Mouse (Mus musculus): Measurements from ENCODE around the gene Arfgap2.
A peak's percentile ranks its signal among the peaks of the same experiment; 100 is the strongest.
"Not testable (repeated sequence)": the region's sequence is repeated elsewhere in the genome, so short reads cannot be mapped to it uniquely, and the experiment has no call there.

Gene Arfgap2

GRCm38 (mm10) chr2:91264711-91265681, at the start of gene Arfgap2:
Arfgap2 (plus strand) TSS chr2:91264974.
- peak; percentile 96 to 97 for DNase-seq (ENCODE audit: low spot score in 2 of 2)

DNA sequence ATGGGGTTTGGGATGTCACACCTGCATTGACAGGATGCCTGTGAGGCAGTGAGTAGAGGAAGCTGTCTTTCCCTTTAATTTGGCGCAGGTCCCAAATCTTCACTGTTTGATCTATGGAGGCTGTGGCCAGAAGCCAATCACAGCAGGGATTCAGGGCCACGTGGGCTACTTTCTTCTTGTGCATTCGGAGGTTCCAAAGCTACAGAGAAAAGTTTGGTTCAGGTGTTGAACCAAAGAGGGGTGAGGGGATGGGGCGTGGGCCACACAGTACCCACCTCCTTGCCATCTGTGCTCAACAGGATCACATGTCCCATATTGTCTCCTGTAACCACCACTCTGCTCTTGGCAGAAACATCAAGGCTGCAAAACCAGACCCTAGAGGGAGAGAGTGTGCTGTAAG, 47.7 kb upstream of the Arfgap2 start:
- DNase-seq (ENCODE audit: low spot score in 2 of 2) = no peak

DNA sequence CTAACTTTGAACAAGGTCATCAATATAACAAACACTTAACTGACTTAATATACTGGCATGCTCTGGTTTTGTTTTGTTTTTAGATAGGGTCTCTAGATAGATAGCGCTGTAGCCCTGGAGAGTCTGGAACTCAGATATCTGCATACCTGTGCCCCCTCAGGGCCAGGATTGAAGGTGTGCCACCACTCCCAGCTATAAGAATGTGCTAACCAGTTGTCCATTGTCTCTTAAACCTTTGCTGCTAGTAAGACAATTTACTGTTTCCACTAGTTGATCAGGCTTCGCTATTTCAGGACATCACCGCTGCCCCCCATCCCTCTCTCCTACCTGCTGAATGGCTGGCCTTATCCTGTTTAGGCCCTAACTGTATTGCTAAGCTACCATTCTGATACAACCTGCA, 44.3 kb upstream of the Arfgap2 start:
- DNase-seq (ENCODE audit: low spot score in 2 of 2) = no peak

DNA sequence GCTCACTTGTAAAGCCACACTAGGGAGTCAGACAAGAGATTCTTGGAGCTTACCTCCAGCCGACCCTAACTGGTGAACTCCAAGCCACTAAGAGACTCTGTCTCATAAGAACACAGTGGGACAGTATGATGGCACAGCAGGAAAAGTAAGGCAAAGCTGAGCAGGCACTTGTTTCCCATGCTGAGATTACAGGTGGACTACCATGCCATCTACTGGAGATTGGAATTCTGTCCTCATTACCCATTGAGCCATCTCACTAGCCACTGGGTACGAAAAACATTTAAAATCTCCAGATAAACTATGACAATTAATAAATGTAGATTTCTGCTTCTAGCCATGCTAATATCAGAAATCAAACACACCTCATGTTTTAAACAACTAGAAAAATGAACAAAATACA, 41.2 kb upstream of the Arfgap2 start:
- no peak for DNase-seq (ENCODE audit: low spot score in 2 of 2)

GRCm38 (mm10) chr2:91229735-91230134, 35.0 kb upstream of the Arfgap2 start:
- no peak for DNase-seq (ENCODE audit: low spot score in 2 of 2)

DNA sequence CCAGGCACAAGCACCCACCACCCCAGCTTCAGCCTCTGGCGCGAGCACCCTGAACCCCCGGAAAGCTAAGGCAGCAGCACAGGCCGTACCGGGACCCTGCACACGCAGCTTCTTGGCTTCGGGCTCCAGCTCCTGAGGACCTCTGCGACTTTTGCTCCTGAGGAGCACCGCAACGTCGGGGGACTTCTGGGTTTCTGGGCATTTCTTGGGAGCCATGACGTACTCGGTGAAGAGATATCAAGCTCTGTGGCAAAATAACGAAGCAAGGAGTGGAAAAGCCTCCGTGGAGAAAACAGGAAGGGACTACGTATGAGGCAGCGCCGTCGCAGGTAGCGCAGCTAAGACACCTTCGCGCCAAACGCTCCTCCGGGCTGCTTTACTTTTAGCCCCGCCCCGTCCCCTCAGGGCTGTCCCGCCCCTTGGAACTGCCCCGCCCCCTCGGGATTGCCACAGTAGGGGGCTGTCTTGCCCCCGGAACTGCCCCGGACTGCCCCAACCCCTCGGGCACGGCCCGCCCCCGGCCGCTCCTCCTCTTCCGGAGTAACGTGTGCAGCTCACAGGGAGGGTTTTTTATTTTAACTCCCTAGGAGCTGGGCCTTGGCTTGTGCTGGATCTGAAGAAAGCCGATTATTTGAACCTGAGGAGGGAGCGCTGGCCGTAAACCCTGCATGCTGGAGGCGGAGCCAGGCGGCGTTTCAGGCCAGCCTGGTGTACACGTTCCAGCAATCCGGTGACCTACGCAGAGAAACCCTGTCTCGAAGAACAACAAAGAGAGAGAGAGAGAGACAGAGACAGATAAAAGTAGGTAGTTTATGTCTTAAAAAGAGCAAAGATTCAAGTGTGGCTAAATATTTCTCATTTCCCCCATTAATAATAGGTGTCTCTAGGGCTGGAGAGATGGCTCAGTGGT, 27.9 kb upstream of the Arfgap2 start, which contains the start of gene Ddb2:
Gene Ddb2 (minus strand): TSS at position 382 of the 910 bp plus-strand sequence.
- peak; percentile 53 to 73 for DNase-seq (ENCODE audit: low spot score in 2 of 2)

- not testable (repeated sequence) for DNase-seq (ENCODE audit: low spot score in 2 of 2)
Observed at GRCm38 (mm10) chr2:91237511-91238080, 27.2 kb upstream of the Arfgap2 start.

DNA sequence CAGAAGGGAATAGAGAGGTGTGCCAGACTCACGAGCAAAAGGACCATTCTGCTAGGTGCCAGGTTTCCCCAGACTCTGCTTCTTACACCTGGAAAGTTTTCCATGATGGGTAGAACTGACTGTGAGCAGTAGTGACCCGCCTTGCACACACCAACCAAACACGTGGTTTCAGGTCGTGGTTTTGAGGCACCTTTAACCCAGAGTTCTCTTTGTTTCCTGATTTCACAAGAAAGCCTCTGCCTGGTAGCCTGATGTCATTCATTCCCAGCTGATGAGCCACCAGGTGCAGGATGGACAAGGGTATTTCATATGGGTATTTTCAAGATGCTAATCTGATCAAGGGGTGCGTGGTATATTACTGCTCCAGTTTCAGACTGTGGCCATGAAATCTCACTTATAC, 22.2 kb upstream of the Arfgap2 start:
- DNase-seq (ENCODE audit: low spot score in 2 of 2) = no peak

DNA sequence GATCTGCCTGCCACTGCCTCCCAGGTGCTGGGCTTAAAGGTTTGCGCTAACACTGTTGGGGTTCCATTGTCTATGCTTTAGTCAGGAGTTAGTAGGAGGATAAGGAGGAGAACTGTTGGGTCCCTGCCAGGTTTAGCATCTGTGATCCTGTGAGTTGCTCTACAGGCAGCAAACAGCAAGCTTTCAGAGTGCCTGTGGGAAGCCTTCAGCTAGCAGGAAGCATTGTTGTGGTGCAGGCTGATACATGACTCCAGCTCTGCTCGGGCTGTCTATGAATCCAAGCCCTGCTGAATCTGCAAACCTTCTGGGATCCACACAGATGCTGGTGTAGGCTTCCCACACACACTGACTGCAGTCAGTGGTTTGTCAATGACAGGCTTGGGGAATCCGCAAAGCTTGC, 21.4 kb upstream of the Arfgap2 start:
- DNase-seq (ENCODE audit: low spot score in 2 of 2) = peak in 1 of 2 experiments; percentile 54

DNA sequence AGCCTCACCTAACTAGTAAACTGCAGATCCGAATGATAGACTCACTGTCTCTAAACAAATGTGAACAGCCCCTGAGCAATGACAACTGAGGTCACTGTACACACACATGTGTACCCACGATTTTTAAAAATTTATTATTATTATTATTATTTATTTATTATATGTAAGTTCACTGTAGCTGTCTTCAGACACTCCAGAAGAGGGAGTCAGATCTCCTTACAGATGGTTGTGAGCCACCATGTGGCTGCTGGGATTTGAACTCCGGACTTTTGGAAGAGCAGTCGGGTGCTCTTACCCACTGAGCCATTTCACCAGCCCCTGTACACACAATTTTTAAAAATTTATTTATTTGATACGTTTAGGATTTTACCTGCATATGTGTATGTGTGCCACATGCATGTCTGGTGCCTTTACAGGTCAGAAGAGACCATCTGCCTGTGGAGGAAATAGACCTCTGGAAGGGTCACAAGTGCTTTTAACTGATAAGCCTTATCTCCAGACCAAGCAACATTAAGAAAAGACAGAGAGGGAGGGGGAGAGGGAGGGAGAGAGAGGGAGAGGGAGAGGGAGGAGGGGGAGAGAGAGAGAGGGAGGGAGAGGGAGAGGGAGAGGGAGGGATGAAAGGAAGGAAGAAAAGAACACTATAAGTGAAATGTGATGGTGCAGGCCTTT, 20.1 kb upstream of the Arfgap2 start:
- DNase-seq (ENCODE audit: low spot score in 2 of 2) = no peak

GRCm38 (mm10) chr2:91248366-91248765, 16.4 kb upstream of the Arfgap2 start:
- no peak for DNase-seq (ENCODE audit: low spot score in 2 of 2)

DNA sequence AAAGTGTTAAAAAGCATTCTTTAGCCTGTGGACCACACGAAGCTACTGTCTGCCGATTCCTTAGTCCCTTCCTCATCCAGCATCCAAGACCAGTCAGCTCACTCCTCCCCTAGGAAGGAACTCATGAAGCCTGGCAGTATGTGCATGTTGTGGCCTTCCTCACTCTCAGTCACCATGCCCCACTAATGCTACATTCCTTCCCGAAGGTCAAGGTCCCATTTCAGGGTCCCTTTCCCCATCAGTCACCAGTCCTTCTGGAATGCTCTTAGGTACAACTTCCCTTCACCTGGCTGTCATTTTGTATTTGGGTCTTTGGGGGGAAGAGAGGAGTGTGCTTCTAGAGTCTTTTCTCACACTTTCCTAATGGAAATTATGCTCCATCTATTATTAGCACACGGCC, 12.8 kb upstream of the Arfgap2 start:
- no peak for DNase-seq (ENCODE audit: low spot score in 2 of 2)

DNA sequence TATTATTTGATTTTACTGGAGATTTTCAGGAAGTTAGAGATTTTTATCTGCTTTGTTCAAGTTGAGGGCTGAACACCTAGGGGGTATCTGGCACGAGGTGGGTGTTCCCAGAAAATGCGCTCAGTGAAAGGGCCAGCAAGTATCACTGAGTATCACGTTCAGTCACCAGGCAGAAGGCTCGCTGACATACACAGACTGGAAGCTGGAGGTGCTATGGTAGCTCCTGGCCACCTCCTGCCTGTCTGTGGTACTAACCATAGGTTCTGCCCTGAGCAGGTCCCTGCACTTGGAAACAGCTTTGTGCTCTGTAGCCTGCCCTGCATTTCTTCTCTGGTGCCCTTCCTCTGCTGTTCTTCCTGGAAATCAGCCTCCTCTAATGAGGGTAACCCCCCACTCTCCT, 12.3 kb upstream of the Arfgap2 start:
- no peak for DNase-seq (ENCODE audit: low spot score in 2 of 2)

- DNase-seq (ENCODE audit: low spot score in 2 of 2) = no peak
Observed at GRCm38 (mm10) chr2:91254725-91255380, 9.9 kb upstream of the Arfgap2 start.

GRCm38 (mm10) chr2:91255661-91256150, 9.1 kb upstream of the Arfgap2 start, which contains the start of gene Pacsin3:
Pacsin3 (plus strand) TSS chr2:91255954.
- peak in 1 of 2 experiments; percentile 22 for DNase-seq (ENCODE audit: low spot score in 2 of 2)

- DNase-seq (ENCODE audit: low spot score in 2 of 2) = peak in 1 of 2 experiments; percentile 29
Observed at GRCm38 (mm10) chr2:91256256-91257125, 8.3 kb upstream of the Arfgap2 start.

DNA sequence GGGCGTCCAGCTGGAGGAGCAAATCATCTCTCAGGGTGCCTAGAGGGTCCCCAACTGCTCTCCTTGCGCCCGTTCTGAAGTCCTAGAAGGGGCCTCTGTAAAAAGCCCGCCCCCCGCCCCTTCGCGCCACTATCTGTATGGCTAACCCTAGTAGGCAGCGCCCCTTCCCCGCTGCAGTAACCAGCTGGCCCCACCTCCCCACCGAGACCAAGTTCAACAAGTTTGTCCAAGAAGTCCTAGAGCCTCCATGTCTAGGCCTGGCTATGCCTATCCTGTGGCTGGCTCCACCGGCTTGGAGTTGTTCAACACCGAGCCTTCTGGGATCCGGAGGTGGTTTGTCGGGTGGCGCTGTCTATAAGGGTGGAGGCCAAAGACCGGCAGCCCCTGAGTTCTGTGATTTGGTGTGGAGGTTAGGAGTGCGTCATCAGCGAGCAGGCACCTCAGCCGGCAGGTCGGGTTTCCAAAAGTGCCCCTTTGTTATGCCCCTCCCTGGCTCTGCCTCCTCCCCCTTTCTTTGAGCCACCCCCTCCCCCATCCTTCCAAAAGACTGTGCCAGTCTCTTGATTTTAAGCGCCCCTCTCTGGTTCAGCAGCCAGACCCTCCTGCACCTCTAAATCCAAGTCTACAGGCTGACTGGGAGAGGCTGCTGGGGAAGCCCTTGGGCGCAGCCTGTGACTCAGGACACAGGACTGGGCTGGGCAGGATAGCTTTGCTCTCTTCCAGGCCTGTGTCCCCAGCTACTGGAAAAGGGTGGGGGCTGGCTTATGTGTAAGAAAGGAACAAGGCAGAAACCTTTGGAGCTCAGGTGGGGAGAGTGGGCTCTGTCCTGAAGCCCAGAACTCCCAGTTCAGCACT, 7.4 kb upstream of the Arfgap2 start:
- no peak for DNase-seq (ENCODE audit: low spot score in 2 of 2)

DNA sequence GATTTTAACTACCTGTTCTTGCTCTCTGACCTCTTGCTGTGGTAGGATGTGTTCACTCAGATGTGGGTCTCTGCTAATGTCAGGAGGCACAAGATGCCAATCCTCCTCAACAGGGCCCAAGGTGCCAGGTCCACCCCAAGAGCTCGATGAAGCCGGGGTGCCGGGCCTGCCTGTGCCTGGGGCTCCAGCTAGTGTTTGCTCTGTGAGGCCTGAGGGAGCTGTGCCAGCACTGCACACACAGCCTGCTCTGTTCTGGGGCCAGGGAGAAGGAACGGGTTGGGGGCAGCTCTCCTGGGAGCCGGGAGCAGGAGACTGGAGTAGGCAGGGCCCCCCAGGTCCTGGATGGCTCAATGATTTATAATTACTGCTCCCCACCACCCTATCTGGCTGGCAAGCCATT, 6.7 kb upstream of the Arfgap2 start:
- DNase-seq (ENCODE audit: low spot score in 2 of 2) = no peak

GRCm38 (mm10) chr2:91258830-91259229, 5.9 kb upstream of the Arfgap2 start:
- DNase-seq (ENCODE audit: low spot score in 2 of 2) = no peak
